Mouse (Mus musculus) ES-E14 (cell line): ENCODE measurements around the gene Dnmt3b. TPM values are rescaled to one million over a fixed set of nuclear protein-coding genes. Genes with fewer than 3 reads are reported as not detected.
A peak's percentile ranks its signal among the peaks of the same experiment; 100 is the strongest.

Experiments
- DNase-seq: peaks from one replicate; pipeline ENCODE4 v3.0.0-alpha.2; 2013; ENCODE audit warnings: low read depth, low spot score
- H3K27ac ChIP-seq: 2 replicates; pipeline ENCODE4 v1.5.1; 2012; ENCODE audit warnings: low read depth, mild to moderate bottlenecking, low read length, moderate library complexity, mixed read lengths; ENCODE audit not compliant: poor library complexity, insufficient read depth, severe bottlenecking
- H3K36me3 ChIP-seq: 2 replicates; pipeline ENCODE4 v1.6.1; 2012; ENCODE audit warnings: mild to moderate bottlenecking, low read length, moderate library complexity, mixed read lengths; ENCODE audit not compliant: control insufficient read depth, poor library complexity, insufficient read depth, severe bottlenecking
- H3K4me1 ChIP-seq, 2 experiments: fragments of 150-350 bp in 1 of 2; sonication (generic) in 1 of 2; 2 replicates each; pipeline ENCODE4 v1.6.1; 2012; ENCODE audit warnings: low read length in 2 of 2, mild to moderate bottlenecking in 1 of 2, mixed read lengths in 1 of 2; ENCODE audit not compliant: control insufficient read depth in 2 of 2, insufficient read depth in 2 of 2, poor library complexity in 1 of 2
- H3K4me3 ChIP-seq, 2 experiments: fragments of 150-350 bp in 1 of 2; sonication (generic) in 1 of 2; 2 replicates each; pipeline ENCODE4 v1.5.1; 2012; ENCODE audit warnings: low read length in 2 of 2, low read depth in 1 of 2, mild to moderate bottlenecking in 1 of 2, mixed read lengths in 1 of 2; ENCODE audit not compliant: insufficient read depth in 1 of 2, poor library complexity in 1 of 2, severe bottlenecking in 1 of 2
- H3K9ac ChIP-seq: 2 replicates; pipeline ENCODE4 v1.6.1; 2012; ENCODE audit warnings: low read depth, mild to moderate bottlenecking, low read length, mixed read lengths; ENCODE audit not compliant: poor library complexity, insufficient read depth, severe bottlenecking
- H3K9me3 ChIP-seq: fragments of 150-350 bp; sonication (generic); 2 replicates; pipeline ENCODE4 v1.6.1; 2012; ENCODE audit warnings: low read depth, mild to moderate bottlenecking, low read length; ENCODE audit not compliant: control insufficient read depth, insufficient read depth
- CHD2 ChIP-seq: IDR thresholded peaks from 2 replicates; pipeline ENCODE4 v1.6.1; 2014; ENCODE audit warnings: mild to moderate bottlenecking, low read depth, low read length, inconsistent platforms
- HCFC1 ChIP-seq: IDR thresholded peaks from 2 replicates; pipeline ENCODE4 v1.6.1; 2012; ENCODE audit warnings: low read length, inconsistent platforms, borderline replicate concordance; ENCODE audit not compliant: insufficient read depth
- MAFK ChIP-seq: IDR thresholded peaks from 2 replicates; pipeline ENCODE4 v1.6.1; 2014; ENCODE audit warnings: mild to moderate bottlenecking, low read depth, low read length, inconsistent platforms; ENCODE audit not compliant: insufficient read depth
- ZC3H11A ChIP-seq: IDR thresholded peaks from 2 replicates; pipeline ENCODE4 v1.6.1; 2012; ENCODE audit warnings: low read depth, mild to moderate bottlenecking, inconsistent platforms, low read length, borderline replicate concordance
- ZNF384 ChIP-seq: IDR thresholded peaks from 2 replicates; pipeline ENCODE4 v1.6.1; 2012; ENCODE audit warnings: low read depth, low read length, inconsistent platforms
- in situ Hi-C, 2 experiments: fragments of 600-800 bp; cut with MboI; formaldehyde crosslinking; loops; one replicate each; pipeline ENCODE4 v1.15.1; 2025; ENCODE audit warnings: low sequenced_read_pairs in 2 of 2, inconsistent platforms in 1 of 2; ENCODE audit not compliant: unreplicated experiment in 2 of 2
- total RNA-seq: library from RNA; depleted of rRNA; stranded (reverse); fragments of 300-350 nt; gene quantifications from 2 replicates; pipeline ENCODE4 v1.2.3, GENCODE M21; 2012

The Dnmt3b gene
- total RNA-seq, 1 experiment = 136 TPM

DNA sequence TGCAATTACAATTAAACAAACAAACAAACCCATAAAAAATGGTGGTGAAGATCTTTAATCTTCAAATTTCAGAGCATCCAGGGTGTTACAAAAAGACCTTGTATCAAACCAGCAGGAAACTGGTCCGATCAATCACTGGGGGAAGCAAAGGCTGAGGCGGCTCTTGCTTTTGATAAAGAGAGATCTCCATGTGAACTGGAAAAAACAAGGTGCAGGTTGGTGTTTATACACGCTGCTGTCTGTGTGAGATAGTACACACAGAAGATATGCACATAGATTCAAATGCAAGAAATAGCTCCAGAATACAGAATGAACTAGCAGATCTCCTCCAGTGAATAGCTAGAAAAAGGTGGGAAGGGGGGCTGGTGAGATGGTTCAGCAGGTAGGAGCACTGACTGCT is 32.4 kb upstream of the Dnmt3b start:
- H3K4me1 ChIP-seq = peaks cover under 1 to 20% of the 10 kb centered on the region in 2 experiments; a peak in 3 of 4 replicates
- H3K9me3 ChIP-seq = no peaks in the 10 kb centered on the region
- DNase-seq = no peak
- no peak overlapping the region for H3K9ac ChIP-seq
- TF ChIP-seq ZC3H11A (no peak), CHD2 (no peak), HCFC1 (no peak), MAFK (no peak), ZNF384 (no peak)
- H3K4me3 ChIP-seq = no peak overlapping the region
- H3K27ac ChIP-seq = no peak overlapping the region
- peaks cover 5% of the 10 kb centered on the region for H3K36me3 ChIP-seq
- in situ Hi-C loops = no loop called here

GRCm38 (mm10) chr2:153618439-153618838 is 30.8 kb upstream of the Dnmt3b start:
- H3K36me3 ChIP-seq = peaks cover 6% of the 10 kb centered on the region
- H3K9ac ChIP-seq = no peak overlapping the region
- H3K4me1 ChIP-seq = peaks cover 2 to 19% of the 10 kb centered on the region in 2 experiments; a peak in 3 of 4 replicates
- TF ChIP-seq CHD2 (no peak), ZC3H11A (no peak), MAFK (no peak), ZNF384 (no peak), HCFC1 (no peak)
- DNase-seq = no peak
- no peak overlapping the region for H3K4me3 ChIP-seq
- in situ Hi-C loops = no loop called here
- H3K9me3 ChIP-seq = no peaks in the 10 kb centered on the region
- H3K27ac ChIP-seq = no peak overlapping the region; the same call in 1 of the 2 replicates

DNA sequence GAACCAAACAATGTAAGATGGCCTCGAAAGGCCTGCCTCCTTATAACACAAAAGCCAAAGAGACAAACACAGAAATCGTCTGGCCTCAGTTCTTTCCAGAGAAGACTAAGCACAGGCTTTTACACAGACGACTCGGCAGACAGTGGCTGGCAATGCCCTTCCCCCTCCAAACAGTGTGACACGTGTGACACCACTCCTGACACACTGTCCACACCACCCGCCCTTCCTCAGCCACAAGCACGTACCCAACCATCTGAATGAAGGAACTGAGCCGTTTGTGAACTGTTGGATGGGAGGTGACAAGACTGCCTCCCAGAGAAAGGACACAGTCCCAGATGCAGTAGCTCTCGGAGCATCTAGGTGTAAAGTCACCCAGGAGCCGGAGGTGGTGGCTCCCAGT is 30.4 kb upstream of the Dnmt3b start:
- no peak overlapping the region for H3K9ac ChIP-seq
- no peak overlapping the region for H3K4me3 ChIP-seq
- in situ Hi-C loops = no loop called here
- peaks cover 2 to 19% of the 10 kb centered on the region in 2 experiments; a peak in 3 of 4 replicates for H3K4me1 ChIP-seq
- H3K36me3 ChIP-seq = peaks cover 6% of the 10 kb centered on the region
- H3K27ac ChIP-seq = no peak overlapping the region
- TF ChIP-seq ZNF384 (no peak), CHD2 (no peak), ZC3H11A (no peak), MAFK (no peak), HCFC1 (no peak)
- no peak for DNase-seq
- H3K9me3 ChIP-seq = no peaks in the 10 kb centered on the region

GRCm38 (mm10) chr2:153622449-153622848 is 26.8 kb upstream of the Dnmt3b start:
- Histone ChIP-seq H3K9me3 (no peaks in the 10 kb centered on the region), H3K4me1 (peaks cover 2 to 16% of the 10 kb centered on the region in 2 experiments; a peak in 3 of 4 replicates), H3K9ac (no peak overlapping the region), H3K27ac (peak overlapping the region; percentile 56; the same call in 1 of the 2 replicates), H3K36me3 (peaks cover 6% of the 10 kb centered on the region), H3K4me3 (no peak overlapping the region)
- in situ Hi-C loops = no loop called here
- DNase-seq = no peak
- no peak for TF ChIP-seq ZC3H11A
- TF ChIP-seq MAFK = peak; percentile 96
- no peak for TF ChIP-seq HCFC1
- TF ChIP-seq ZNF384 = peak; percentile 87
- TF ChIP-seq CHD2 = no peak

DNA sequence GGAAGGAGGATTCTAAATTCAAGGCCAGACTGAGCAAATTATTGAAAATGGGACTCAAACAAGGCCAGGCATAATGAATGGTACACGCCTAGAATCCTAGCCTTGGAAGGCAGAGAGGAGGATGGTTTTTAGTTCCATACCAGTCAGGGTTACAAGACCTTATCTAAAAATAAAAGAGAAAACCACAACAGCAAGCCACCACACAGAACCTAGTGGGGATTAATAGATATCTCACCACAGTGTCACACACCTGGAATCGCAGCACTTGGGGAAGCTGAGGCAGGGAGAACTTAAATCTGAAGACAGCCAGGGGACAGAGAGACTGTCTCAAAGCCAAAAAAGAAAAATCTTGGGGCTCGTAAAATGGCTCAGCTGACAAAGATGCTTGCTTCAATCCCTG is 18.3 kb upstream of the Dnmt3b start:
- Histone ChIP-seq H3K9me3 (no peaks in the 10 kb centered on the region), H3K36me3 (no peaks in the 10 kb centered on the region; the same call in 1 of the 2 replicates), H3K4me3 (no peak overlapping the region), H3K9ac (no peak overlapping the region), H3K27ac (no peak overlapping the region), H3K4me1 (no peaks in the 10 kb centered on the region; a peak in 2 of 4 replicates)
- in situ Hi-C loops = no loop called here
- no peak for DNase-seq
- TF ChIP-seq MAFK = no peak
- no peak for TF ChIP-seq ZNF384
